Mouse (Mus musculus): Measurements from ENCODE around the gene Wfdc1. TPM values are rescaled to one million over a fixed set of nuclear protein-coding genes. Genes with fewer than 3 reads are reported as not detected.

The Wfdc1 gene
- total RNA-seq (2021), result 1 to 10 TPM; 6.8 to 7.7 TPM
- long read RNA-seq, partial matches to known transcripts, result 0 of 6 reads
- long read RNA-seq, other reads (novel, unspliced or antisense), result 3 of 6 reads

DNA sequence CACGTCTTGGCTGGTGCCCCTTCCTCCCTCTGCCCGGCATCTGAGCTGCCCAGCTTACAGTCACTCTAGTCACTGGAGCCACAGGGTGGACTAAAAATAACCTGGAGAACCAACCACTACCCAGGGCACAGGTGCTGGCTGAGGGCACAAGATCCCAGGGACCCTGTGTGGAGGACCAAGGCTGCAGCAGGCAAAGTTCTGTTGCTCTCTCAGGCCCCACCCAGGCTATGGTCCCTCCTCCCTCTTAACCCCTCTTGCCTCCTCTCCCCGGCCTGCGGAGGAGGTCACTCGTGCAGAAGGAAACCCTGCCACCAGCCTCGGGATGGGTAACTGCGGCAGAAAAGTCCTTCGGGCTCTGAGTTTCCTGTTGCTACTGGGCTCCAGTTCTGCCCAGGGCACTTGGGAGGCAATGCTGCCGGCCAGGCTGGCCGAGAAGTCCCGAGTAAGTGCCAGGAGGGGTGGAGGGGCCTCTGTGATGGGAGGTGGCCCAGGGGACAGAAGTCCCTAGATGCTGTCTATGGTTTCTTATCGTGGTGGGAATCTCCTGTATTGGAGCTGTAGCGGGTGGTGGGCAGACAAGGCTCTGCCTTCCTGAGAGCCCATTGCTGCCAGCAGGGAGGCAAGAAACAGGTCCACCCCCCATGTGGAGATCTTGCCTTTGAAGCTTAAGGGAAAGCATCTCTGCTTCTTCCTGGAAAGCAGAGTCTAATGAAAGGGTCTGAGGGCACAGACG, at the start of gene Wfdc1:
Gene Wfdc1, plus strand, starts transcription at position 147 of the 733 bp plus-strand sequence.
- DNase-seq (ENCODE audit: low spot score in 2 of 2), result no peak

DNA sequence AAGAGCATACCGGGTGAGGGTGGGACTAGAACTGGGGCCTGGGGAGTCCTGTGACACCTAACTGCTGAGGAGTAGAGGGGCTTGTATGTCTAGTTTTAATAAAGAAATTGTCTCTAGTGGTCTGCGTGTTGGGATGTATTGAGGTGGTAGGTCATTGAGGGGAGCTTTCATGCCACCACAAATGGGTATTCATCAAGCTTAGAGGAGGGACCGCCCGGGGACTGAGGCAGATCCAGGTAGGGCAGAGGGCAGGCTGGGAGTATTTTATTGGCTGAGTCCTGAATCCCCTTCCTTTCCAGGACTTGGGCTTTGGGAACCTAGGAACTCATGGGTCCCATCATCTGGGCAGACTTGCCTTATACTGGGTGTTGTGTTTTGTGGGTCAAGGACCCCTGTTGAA, 49.4 kb upstream of the Wfdc1 start:
- DNase-seq (ENCODE audit: low spot score in 2 of 2), result no peak

DNA sequence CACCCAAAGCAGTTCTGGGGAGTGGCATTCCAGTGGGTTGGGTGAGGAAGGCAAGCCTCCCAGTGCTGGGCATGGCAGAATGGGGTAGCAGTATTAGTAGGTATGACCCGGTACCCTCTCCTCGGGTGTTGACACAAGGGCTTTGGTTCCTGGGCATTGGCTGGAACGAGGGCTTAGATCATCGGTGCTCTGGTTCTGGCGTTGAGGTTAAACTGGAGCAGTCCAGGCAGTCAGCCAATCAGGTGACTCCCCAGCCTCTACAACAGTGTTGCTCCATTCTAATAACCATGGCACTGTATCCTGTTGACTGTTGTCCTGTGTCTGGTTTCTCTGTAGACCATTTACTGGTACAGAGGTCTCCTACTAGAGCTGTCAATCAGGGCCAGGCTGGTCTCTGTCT, 48.6 kb upstream of the Wfdc1 start:
- DNase-seq (ENCODE audit: low spot score in 2 of 2), result no peak

DNA sequence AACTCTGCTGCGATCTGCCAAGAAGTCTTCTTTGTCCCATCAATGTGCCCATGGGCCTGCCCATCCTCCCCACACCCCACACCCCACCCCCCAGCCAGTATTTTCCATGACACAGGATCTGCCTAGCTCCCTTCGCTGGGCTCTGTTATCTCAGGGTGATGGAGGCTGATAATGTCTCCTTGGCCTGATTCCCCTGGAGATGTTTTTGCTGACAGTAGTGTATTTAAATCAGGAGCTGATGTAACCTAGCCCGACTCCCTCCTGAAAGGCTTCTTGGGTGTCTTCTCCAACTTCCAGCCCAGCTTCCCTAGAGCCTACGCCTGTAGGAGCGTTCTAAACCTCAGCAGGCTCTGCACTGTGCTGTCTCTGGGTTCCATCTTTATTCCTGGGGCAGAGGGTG, 47.3 kb upstream of the Wfdc1 start:
- no peak for DNase-seq (ENCODE audit: low spot score in 2 of 2)

DNA sequence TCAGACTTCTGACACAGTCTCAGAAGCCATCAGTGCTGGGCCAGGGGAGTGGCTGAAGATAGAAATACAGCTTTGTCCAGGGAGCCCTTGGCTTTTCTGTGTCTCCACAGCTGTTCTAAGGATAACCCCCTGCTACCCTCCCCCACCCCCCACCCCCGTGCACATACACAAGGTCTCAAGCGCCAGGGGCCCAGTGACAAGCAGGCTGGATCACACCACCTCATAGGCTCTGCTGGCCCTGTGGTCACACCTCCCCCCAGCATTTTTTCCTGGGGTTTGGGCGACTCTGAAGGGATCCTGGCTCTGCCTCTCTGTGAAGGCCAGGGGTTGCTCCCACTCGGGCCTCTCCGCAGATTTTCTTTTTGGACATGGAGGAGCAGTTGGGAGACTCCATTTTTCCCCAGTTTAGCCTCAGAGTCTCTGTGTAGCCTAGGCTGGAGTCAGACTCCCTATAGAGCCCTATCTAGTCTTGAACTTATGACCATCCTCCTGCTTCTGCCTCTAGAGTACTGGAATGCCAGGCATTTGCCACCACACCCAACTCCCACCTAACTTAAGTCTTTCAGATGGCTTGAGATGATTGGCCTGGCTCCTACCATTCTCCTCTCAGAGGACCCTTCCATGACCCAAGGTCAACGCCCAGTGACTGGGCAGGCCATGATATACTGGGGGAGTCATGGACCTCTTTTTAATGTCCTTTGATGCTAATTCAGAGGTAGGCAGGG, 45.9 kb upstream of the Wfdc1 start:
- DNase-seq (ENCODE audit: low spot score in 2 of 2), result no peak

DNA sequence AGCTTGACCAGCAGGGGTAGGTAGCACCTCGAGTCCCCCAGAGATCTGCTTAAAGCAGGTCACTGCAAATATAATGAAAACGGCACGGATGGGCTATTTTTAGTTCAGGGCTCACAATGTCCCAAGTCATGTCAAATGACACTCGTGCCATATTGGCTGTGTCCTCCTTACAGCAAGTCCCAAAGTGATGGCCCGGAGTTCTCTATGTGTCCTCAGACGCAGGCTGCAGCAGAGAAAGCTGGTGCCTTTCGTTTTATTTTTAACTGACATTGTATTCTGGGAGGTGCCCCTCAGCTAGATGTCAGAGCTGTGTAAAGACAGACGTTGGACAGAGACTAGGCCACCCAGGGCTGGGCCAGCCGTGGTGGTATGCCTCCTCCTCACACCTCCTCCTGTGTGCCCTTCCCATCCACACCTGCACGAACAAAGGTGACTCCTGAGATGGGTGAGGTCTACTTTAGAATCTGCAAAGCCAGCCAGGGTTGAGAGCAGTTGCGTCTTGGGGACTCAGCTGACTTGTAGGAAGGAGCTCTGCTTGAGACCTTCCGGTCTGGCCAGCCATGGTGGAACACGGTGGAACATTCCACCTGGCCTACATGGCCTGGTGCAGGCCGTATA, 45.2 kb upstream of the Wfdc1 start:
- no peak for DNase-seq (ENCODE audit: low spot score in 2 of 2)

DNA sequence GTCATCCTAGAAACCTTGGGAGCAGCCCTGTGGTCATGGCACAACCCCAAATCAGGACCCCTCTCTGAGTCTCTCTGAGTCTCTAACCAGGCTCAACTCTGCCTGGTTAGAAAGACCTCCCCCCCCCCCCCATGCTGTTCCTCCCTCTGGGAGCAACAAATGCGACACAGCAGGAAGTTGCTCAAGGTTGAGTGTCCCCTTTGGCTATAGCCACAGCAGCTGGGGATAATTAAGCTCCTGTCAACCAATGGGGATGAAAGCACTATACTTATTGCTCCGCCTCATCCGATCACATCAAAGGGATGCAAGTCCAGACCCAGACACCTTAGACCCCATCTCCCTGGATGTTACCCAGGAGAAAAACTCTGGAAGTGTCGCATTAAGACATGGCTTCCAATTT, 43.6 kb upstream of the Wfdc1 start:
- no peak for DNase-seq (ENCODE audit: low spot score in 2 of 2)

DNA sequence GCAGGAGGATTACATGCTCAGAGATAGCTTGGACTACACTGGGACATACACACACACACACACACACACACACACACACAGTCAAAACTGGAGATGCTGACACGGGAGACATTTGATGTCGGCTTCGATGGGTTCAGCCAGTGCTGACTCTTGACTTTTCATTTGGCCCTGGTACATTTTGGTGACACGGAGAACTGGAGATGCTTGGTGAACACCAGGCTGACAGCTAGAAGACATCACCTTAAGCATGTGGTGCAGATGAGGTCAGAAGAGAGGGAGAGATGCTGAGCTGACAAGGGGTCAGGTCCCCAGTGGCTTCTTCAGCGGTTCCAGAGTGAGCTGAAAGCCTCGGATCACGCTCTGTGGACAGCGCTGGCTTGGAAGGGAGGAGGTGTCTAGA, 43.1 kb upstream of the Wfdc1 start:
- DNase-seq (ENCODE audit: low spot score in 2 of 2), result no peak

DNA sequence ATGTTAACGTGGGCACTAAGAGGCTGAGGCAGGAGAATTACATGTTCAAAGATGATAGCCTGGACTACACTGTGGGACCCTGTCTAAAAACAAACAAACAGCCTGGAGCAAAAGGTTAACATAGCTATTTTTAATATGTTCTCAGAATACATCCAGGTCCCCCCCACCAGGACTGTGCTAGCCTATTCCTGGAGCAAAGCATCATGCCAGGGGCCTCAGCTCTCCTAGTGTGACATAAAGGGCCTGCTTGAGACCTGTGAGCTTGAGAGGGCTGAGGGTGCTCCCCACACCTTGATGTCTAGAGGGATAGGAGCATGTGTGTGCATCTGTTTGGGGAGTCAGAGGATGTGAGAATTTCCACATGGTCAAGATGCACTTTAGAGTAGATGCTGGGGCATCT, 42.4 kb upstream of the Wfdc1 start:
- no peak for DNase-seq (ENCODE audit: low spot score in 2 of 2)

DNA sequence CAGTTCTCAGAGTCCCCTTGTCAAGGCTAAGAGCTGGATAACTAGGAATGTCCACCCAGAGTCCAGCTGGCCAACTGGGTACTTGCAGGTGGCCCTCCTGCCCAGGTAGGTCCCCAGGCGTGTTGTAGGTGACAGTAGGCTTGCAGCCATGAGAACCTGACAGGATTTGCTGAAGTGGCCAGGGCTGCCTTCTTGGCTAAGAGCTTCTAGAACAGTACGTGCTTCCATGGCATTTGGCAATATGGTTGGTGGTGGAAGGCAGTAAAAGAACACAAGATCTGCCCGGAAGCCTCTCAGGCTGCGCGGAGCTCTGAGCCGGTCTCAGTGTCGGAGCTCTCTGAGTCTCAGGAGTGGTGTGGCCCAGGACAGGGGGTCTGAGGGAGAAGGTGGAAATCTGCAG, 41.2 kb upstream of the Wfdc1 start:
- DNase-seq (ENCODE audit: low spot score in 2 of 2), result no peak

DNA sequence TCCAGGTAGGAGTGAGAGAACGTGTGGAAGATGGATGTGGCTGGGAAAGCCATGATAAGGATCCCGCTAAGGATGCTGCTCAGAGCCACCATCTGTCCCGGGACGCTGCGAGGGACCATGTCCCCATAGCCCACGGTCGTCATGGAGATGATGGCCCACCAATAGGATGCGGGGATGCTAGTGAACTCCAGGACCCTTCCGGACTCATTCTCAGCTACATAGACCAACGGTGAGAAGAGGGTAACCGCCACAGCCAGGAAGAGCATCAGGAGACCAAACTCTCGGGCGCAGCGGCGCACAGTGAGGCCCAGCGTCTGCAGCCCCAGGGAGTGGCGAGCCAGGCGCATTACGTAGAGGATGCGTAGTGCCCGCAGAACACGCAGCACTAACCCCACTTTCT, 40.4 kb upstream of the Wfdc1 start:
- DNase-seq (ENCODE audit: low spot score in 2 of 2), result no peak

DNA sequence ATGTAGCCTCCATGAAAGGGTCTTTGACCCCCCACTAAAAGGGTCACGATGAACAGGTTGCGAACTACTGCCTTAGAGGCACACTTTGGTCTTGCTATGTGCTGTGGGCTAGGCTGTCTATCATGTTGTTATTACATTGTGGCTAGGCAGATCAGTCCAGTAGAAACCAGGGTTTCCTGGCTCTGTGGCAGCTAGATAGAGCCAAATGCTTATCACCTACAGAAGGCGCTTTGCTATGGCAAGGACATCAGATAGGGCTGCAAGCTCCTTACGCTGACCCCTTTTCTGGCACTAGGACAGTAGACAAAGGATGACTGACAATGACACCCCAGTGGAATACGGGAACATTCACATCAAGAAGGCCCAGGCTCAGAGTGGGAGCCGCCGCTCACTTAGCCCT, 39.0 kb upstream of the Wfdc1 start:
- DNase-seq (ENCODE audit: low spot score in 2 of 2), result no peak

DNA sequence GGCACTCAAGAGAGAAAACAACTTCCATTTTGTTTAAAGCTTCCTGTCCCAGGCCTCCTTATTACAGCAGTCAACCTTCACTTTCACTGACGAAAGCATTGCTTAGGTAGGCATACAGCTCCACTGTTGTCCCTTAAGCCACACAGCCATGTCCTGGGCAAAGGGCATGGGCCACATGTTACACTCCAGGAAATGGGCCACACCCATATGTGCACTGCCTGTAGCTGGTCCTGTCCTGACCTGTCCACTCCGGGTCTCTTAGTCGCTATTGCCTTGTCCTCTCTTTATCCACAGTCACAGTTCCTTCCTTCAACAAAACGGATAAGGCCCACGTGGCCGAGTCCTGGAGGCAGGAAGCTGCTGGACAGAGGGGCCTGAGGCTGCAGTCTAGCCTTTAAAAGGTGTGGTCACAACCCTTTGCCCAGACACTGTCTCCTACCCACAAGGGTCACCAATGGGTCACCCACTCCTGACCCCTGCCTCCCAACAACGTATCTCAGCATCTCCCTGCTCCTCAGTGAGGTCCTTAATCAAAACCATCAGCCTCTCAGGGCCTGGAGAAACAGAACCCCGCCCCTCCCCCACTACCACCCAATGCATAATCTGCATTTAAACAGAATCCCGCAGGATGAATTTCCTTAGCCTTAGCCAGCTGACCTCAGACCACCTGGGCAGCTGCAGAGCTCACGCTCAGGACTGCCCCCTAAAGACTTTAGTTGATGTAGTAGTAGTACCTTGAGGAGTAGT, 38.4 kb upstream of the Wfdc1 start:
- no peak for DNase-seq (ENCODE audit: low spot score in 2 of 2)

DNA sequence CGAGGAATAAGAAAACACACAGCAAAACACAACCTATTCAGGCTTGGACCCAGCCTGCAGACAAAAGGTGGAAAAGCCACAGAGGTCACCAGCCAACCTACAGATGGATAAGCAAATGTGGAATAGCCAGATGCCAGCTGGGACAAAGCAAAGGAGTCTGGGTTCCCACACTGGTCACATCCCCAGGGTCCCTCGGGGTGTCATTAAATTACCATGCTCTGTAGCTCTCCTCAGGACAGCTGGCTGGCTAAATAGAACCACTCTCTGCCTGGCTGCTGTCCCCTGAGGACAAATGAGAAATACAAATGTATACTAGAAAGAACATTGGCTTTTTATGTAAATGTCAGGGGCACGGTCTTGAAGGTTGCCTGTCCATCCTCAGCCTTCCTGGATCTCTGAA, 35.3 kb upstream of the Wfdc1 start:
- DNase-seq (ENCODE audit: low spot score in 2 of 2), result no peak

DNA sequence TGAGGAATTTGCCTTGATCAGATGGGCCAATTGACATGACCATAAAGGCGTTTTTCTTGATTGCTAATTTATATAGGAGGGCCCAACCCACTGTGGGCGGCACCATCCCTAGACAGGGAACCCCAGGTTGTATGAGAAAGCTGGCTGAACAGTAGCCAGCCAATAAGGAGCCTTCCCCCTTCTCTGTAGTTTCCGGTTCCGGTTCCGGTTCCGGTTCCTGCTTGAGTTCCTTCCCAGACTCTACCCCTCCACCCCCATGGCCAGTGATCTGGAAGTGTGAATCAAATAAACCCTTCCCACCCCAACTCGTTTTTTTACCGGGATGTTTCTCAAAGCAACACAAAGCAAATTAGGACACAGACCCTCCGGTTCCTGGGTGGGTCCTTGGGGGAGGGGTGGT, 33.9 kb upstream of the Wfdc1 start:
- DNase-seq (ENCODE audit: low spot score in 2 of 2), result no peak

DNA sequence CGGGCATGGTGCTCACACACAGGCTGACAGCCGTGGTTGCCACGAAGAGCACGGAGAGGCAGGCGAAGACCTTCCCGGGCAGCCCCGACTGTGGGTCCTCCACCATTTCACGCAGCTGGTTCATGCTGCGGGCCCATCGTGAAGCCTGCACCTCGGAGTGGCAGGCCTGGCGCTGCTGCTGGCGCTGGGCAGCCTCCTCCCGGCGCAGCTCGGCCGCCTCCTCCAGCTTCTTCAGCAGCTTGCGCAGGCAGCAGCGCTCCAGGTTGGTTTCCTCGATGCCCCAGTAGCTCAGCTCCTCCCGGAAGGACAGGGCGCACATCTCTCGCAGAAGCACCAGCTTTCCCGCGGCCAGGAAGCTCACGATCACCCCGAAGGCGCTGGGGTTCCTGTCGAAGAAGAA, 33.3 kb upstream of the Wfdc1 start:
- DNase-seq (ENCODE audit: low spot score in 2 of 2), result no peak

DNA sequence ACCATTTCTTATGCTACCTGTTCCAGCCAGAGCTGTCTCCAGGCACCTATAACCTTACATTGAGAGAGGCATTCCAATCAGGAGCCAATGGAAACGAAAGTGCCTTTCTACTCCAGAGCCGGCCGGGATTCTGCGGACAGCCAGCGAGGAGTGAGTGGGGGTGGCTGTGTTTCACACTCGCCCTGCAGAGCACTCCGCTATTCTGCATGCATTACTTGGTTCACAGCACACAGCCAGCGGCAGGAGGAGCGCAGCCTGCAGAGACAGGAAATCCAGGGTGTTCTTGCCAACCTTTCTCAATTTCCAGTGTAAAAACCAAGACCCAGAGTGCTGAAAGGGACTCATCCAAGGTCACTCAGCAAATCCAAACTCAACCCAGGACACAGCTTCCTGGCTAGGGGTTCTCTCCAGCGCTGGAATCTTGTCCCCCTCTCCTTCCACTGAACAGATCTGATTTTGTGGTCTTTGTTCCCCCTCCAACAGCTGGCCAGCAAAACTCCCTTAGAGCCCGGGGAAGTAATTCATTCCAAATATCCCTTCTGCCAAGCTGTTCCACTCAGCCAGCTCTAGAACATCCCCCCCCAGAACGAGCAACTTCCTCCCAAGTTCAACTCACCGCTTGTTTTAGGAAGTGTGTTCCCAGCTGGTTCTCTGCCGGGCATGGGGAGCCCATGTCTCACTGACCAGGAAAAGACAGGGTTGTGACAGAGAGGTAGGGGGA, 31.4 kb upstream of the Wfdc1 start:
- DNase-seq (ENCODE audit: low spot score in 2 of 2), result no peak

DNA sequence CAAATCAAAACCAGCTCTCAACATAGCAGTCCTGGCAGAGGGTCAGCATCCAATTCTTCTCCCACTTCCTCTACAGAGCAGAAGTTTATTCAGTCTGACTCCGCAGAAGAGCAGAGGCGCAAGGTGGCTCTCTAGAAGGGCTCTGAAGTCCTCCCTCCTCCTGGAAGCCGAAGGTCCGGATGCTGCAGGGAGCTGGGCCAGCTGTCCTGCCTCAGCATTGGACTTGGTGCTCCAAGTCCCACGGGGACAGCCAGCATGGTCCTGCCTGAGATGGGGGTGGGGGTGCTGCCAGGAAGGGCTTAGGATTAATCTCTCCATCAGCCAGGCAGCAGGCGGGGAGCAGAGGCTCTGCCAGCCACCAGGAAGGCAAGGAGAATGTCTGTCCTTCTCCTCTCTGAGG, 30.8 kb upstream of the Wfdc1 start, which contains the start of gene Kcng4:
Gene Kcng4, minus strand, starts transcription at position 303 of the 400 bp plus-strand sequence.
- DNase-seq (ENCODE audit: low spot score in 2 of 2), result no peak

DNA sequence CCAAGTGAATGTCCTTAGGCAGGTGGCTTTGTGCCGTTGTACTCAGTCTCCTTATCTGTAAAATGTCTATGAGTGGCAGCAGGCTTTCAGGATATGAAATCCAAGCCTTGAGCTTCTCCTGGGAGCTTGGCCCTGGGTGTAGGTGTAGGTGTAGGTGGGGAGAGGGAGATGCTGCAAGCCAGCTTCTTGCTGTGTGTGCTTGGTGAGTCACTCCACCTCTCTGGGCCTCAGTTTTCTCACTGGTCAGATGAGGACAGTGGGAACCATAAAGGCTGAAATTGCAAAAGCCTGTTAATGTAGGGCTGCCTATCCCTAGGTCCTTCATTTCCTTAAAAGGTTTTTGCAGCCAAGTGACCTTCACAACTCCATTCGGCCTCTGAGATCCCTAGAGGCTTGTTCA, 30.2 kb upstream of the Wfdc1 start:
- DNase-seq (ENCODE audit: low spot score in 2 of 2), result no peak

DNA sequence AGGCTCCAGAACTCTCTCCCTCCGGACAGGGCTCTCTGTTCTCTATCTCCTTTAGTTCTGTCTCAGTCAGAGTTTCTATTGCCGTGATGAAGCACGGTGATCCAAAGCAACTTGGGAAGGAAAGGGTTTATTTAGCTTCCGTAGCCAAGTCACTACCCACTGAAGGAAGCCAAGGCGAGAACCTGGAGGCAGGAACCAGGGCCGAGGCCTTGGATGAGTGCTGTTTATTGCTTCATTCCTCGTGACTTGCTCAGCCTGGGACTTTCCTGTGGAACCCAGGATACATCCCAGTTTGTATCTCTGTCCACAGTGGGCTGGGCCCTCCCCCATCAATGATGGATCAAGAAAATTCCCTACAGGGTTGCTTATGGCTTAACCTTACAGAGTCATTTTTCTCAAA, 29.4 kb upstream of the Wfdc1 start:
- DNase-seq (ENCODE audit: low spot score in 2 of 2), result no peak

DNA sequence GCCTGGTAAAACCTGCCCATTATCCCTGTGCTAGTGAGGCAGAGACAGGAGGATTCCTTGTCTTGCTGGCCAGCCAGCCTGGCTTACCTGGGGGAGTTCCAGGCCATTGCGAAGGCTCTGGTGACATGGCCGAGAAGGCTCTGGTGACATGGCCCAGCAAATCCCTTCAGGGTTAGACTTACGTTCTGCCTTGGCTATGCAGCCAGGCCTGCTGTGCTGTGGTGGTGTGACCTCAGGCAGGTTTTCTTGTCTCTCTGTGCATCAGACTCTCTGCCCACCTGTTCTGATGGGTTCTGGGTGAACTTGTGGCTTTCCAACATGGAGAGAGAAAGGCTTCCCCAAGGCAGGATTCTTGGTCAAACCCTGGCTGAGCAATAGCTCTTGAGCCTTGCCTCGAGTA, 28.8 kb upstream of the Wfdc1 start:
- no peak for DNase-seq (ENCODE audit: low spot score in 2 of 2)

Measured in layer of hippocampus, adult 18-20 months (tissue).